Mouse (Mus musculus) CD4-positive helper T cell, adult 2 months (primary cell): ENCODE results near the gene Rell1.
"Not testable (repeated sequence)": the region's sequence is repeated elsewhere in the genome, so short reads cannot be mapped to it uniquely, and the experiment has no call there.

ENCODE experiments used
- DNase-seq: peaks from one replicate; pipeline ENCODE4 v3.0.0-alpha.2; 2012; ENCODE audit warnings: low read depth, missing footprints, low spot score

The Rell1 gene

DNA sequence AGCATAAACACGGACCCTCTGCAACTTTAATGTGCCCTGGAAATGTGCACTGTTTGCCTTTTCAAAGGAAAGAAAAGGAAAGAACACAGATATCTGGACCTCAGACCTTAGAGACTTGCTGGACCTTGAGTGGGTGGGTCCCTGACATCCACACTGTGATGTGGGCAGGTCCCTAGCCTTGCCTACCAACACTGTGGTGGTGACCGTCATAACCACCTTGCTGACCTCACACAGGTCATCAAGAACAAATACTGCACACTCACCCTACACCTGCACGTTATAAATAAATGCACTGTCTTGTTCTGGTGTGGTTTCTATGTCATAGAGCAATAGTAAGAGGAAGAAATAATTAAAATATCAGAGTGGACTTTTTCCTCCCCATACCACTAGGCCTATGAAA is 65.4 kb downstream of the Rell1 start:
- DNase-seq = no peak

DNA sequence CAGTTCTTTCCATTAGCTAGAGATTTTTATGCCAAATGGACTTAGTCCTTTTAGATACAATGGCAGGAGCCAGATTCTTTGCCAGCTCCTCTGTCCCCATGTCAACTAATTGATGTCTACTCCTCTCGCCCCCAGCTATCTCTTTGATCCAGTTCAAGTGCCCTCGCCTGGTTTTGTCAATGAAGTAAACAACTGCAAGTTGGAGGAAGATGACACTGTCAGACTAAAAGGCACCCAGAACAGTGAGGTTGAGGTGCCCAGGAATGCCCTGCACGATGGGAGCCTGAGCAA is 70.9 kb downstream of the Rell1 start:
- DNase-seq = no peak

- not testable (repeated sequence) for DNase-seq
Measured at GRCm38 (mm10) chr5:63897001-63897819, 71.5 kb downstream of the Rell1 start.

GRCm38 (mm10) chr5:63891912-63892311 is 76.8 kb downstream of the Rell1 start:
- DNase-seq = no peak

- no peak for DNase-seq
Measured at GRCm38 (mm10) chr5:63891241-63891640, 77.5 kb downstream of the Rell1 start.

- no peak for DNase-seq
Measured at GRCm38 (mm10) chr5:63887111-63887510, 81.6 kb downstream of the Rell1 start.

GRCm38 (mm10) chr5:63886709-63887108 is 82.0 kb downstream of the Rell1 start:
- DNase-seq = peak; percentile 27

GRCm38 (mm10) chr5:63886292-63886691 is 82.4 kb downstream of the Rell1 start:
- no peak for DNase-seq

- no peak for DNase-seq
Measured at GRCm38 (mm10) chr5:63879026-63879425, 89.7 kb downstream of the Rell1 start.

DNA sequence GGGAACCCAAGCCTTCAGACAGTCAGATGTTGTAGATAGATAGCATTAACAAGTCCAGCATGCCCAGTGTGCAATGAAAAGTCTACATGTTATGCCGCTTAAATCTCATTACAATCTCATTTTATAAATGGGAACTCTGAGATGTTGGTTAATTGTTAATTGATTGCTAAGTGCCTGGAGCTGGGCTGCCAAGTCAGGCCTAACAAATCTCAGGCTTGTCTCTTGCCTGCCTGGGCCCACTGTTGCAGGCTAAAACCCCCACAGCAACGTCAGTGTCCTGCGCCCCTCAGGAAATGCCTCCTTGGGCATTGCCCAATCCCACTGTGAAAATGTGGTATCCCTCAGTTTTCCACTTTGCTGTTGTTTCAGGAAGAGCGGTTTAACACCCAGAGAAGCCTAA is 92.6 kb downstream of the Rell1 start:
- DNase-seq = no peak

DNA sequence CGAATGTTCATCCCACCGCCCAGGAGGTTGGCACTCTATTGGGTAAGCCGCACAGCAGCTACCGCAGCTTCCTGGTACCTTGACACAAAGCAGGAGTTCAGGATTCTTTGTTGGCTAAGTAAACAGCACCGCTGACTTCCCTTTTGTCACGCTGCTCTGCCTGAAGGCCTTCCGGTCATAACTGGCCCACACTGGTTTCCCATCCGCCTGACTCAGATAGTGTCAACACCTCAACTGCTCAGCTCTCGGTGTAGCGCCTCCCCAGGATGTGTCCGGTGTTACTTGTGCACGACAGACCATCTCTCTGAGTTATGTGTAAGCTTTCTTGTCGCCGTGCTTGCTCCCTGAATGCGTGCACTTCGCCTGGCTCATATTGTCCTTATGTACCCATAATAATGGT is 93.8 kb downstream of the Rell1 start:
- DNase-seq = no peak

DNA sequence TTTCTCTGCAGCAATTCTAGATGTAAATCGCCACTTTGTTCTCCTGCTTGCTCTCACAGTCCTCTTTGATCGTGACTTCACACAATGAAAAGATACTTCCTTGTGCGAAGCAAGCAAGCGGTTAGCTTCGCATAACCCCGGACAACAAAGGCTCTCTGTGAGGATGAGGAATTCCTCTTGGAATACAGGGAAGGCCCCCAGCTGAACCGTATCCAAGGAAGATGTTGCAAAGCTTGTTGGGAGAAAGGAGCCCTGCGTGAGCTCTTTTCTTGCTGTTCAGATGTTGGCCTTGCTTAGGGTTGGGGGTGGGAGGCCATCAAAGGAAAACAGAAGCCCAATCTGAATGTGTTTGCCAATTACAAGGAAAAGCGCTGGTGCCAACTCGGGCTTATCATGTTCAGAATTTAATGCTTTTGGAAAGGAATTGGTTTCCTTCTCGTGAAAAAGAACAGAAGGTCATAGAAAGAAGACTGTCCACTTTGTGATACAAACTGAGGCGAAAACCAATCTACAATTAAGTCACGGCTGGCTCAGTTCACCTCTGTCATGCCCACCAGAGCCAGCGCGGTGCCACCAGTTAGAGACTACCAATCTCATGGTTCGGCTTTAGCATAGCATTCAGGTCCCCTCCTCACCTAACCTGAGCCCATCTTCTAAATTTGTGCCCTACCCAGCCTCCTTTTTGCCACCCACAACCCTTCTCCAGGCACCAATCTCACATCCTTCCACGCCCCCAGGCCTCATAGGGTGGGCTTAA is 96.3 kb downstream of the Rell1 start:
- no peak for DNase-seq

DNA sequence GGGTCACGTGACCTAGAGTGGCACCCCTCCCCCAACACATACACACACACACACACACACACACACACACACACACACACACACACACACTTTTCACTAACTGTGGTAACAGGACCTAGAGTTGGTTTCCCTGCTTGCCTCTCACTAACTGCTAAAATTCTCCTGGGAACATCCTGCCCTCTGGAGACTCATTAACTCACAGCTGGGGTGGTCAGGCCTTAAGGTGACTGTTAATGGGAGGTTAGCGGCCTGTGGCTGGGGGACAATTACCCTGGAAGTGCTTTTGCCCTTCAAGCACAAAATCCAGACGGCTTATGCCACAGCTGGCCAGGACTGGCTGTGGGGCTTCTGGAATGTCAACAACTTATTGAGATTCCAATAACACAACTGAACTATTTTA is 101.3 kb downstream of the Rell1 start:
- no peak for DNase-seq

GRCm38 (mm10) chr5:63858901-63859300 is 109.8 kb downstream of the Rell1 start:
- no peak for DNase-seq
